In the genomic region with DNA sequence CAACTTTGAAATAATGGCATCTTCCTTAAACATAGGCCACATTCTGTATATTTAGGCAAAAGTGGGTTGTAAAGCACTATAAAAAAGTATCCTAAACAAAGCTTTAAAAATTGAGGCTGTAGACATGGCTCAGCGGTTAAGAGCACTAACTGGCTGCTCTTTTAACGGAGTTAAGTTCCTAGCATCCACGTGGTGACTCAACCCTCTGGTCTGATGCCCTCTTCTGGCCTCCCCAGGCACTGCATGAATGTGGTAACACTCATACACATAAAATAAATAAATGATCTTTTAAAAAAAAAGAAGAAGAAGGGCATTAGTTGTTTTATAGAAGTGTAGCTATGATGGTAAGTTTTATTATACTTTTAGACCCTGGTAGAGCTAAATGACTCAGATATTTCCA, we compare ENCODE assay signal across 8 mouse cellular contexts. TPM values are rescaled to one million over a fixed set of nuclear protein-coding genes. Genes with fewer than 3 reads are reported as not detected.
DNase-seq lines count a peak whose midpoint lies in the region; ATAC-seq and TF ChIP-seq lines count a peak whose summit lies in the region.

No protein-coding gene starts in this region.

- no peak overlapping the region for H3K9ac ChIP-seq in intestine, postnatal 0 days (ENCODE audit: low read depth, low read length)
- H3K9ac ChIP-seq in intestine, embryonic 16.5 days (ENCODE audit: low read depth, low read length), result no peak overlapping the region
- H3K9ac ChIP-seq in embryonic facial prominence, embryonic 11.5 days (replicated peaks; ENCODE audit: low read length), result no peak overlapping the region
- no peak overlapping the region for H3K9ac ChIP-seq in forebrain, embryonic 12.5 days

- peak; percentile 79 for TF ChIP-seq CTCF in intestine, postnatal 0 days (IDR thresholded peaks at IDR 0.05; ENCODE audit: low read depth)

- H3K36me3 ChIP-seq in intestine, postnatal 0 days (ENCODE audit: control insufficient read depth, insufficient read depth), result peaks cover 18% of the 10 kb centered on the region
- peaks cover 4% of the 10 kb centered on the region; the same call in 1 of the 2 replicates for H3K36me3 ChIP-seq in intestine, embryonic 16.5 days (ENCODE audit: control insufficient read depth, insufficient read depth, low read length)
- no peaks in the 10 kb centered on the region; the same call in 1 of the 2 replicates for H3K36me3 ChIP-seq in embryonic facial prominence, embryonic 11.5 days (replicated peaks; ENCODE audit: control insufficient read depth, insufficient read depth, low read depth, low read length)
- H3K36me3 ChIP-seq in forebrain, embryonic 12.5 days (replicated peaks), result peaks cover 10% of the 10 kb centered on the region; the same call in 1 of the 2 replicates

- no peaks in the 10 kb centered on the region for H3K9me3 ChIP-seq in intestine, postnatal 0 days (ENCODE audit: control insufficient read depth)
- no peaks in the 10 kb centered on the region for H3K9me3 ChIP-seq in intestine, embryonic 16.5 days (ENCODE audit: control insufficient read depth, low read length)
- H3K9me3 ChIP-seq in embryonic facial prominence, embryonic 11.5 days (replicated peaks; ENCODE audit: control insufficient read depth, low read length), result no peaks in the 10 kb centered on the region
- H3K9me3 ChIP-seq in forebrain, embryonic 12.5 days, result no peaks in the 10 kb centered on the region

- H3K4me2 ChIP-seq in intestine, postnatal 0 days (replicated peaks; ENCODE audit: low read depth), result no peak overlapping the region
- H3K4me2 ChIP-seq in intestine, embryonic 16.5 days (ENCODE audit: low read depth, low read length), result no peak overlapping the region
- no peak overlapping the region for H3K4me2 ChIP-seq in embryonic facial prominence, embryonic 11.5 days (ENCODE audit: low read depth, low read length)
- no peak overlapping the region for H3K4me2 ChIP-seq in forebrain, embryonic 12.5 days

- peak; percentile 18 for DNase-seq in WW6 (ENCODE audit: low read depth, low spot score)
- peak; percentile 59 for DNase-seq in embryonic facial prominence, embryonic 11.5 days (ENCODE audit: low spot score)
- DNase-seq in left cerebral cortex, postnatal 36 days (ENCODE audit: low spot score in 2 of 2), result peak; percentile 15 to 38
- DNase-seq in retina, postnatal 1 day, result peak; percentile 50

- H3K4me3 ChIP-seq in intestine, postnatal 0 days (ENCODE audit: low read depth, low read length), result no peak overlapping the region
- H3K4me3 ChIP-seq in intestine, embryonic 16.5 days (ENCODE audit: low read length), result no peak overlapping the region
- H3K4me3 ChIP-seq in embryonic facial prominence, embryonic 11.5 days (ENCODE audit: low read depth, low read length), result no peak overlapping the region
- no peak overlapping the region for H3K4me3 ChIP-seq in forebrain, embryonic 12.5 days (replicated peaks)

- no peaks in the 10 kb centered on the region for H3K27me3 ChIP-seq in intestine, postnatal 0 days (replicated peaks; ENCODE audit: control insufficient read depth, insufficient read depth, low read length)
- no peaks in the 10 kb centered on the region for H3K27me3 ChIP-seq in intestine, embryonic 16.5 days (replicated peaks; ENCODE audit: control insufficient read depth, insufficient read depth, low read length)
- no peaks in the 10 kb centered on the region for H3K27me3 ChIP-seq in embryonic facial prominence, embryonic 11.5 days (ENCODE audit: control insufficient read depth, insufficient read depth, low read length)
- no peaks in the 10 kb centered on the region for H3K27me3 ChIP-seq in forebrain, embryonic 12.5 days

- intact Hi-C loops in left cerebral cortex, postnatal 36 days (cut with DNase I), result loop anchor here (10.0 kb wide), 1 partner anchor 112 kb away; no protein-coding TSS in a partner anchor

- no peak overlapping the region for H3K27ac ChIP-seq in intestine, postnatal 0 days (ENCODE audit: low read depth, low read length)
- no peak overlapping the region for H3K27ac ChIP-seq in intestine, embryonic 16.5 days (ENCODE audit: low read length)
- no peak overlapping the region for H3K27ac ChIP-seq in embryonic facial prominence, embryonic 11.5 days (replicated peaks; ENCODE audit: low read depth, low read length)
- H3K27ac ChIP-seq in forebrain, embryonic 12.5 days, result no peak overlapping the region

- 28% methylated on average over 3 of the region's 3 CpGs for WGBS in intestine, postnatal 0 days
- WGBS in intestine, embryonic 16.5 days, result 34% methylated on average over 3 of the region's 3 CpGs
- 41% methylated on average over 3 of the region's 3 CpGs for WGBS in embryonic facial prominence, embryonic 11.5 days
- 35% methylated on average over 3 of the region's 3 CpGs for WGBS in forebrain, embryonic 12.5 days

- no peak for ATAC-seq in intestine, postnatal 0 days
- ATAC-seq in intestine, embryonic 16.5 days, result no peak
- peak; percentile 90 for ATAC-seq in CD4-positive, CD25-positive, alpha-beta regulatory T cell, adult 4 months
- ATAC-seq in embryonic facial prominence, embryonic 11.5 days (replicated peaks; ENCODE audit: insufficient number of reproducible peaks, low FRiP score, low TSS enrichment, low read depth), result no peak
- ATAC-seq in forebrain, embryonic 12.5 days (ENCODE audit: low FRiP score), result no peak

- 0 out of 2 replicates have a peak, but pooled peaks cover 2% of the 10 kb centered on the region for H3K4me1 ChIP-seq in intestine, postnatal 0 days (replicated peaks; ENCODE audit: control insufficient read depth, insufficient read depth, low read length)
- 0 out of 2 replicates have a peak, but pooled peaks cover 2% of the 10 kb centered on the region for H3K4me1 ChIP-seq in intestine, embryonic 16.5 days (ENCODE audit: control insufficient read depth, insufficient read depth, low read length)
- H3K4me1 ChIP-seq in embryonic facial prominence, embryonic 11.5 days (ENCODE audit: control insufficient read depth, insufficient read depth, low read length), result no peaks in the 10 kb centered on the region; the same call in 1 of the 2 replicates
- H3K4me1 ChIP-seq in forebrain, embryonic 12.5 days, result peaks cover 12% of the 10 kb centered on the region

RNA-seq across cellular contexts. Expression of a gene that starts 7.6 kb away (rescaled TPM):
- 16.2 and 17.3 TPM in 2 replicates for polyA plus RNA-seq in intestine, postnatal 0 days (2015; fragmentation: Nextera tagmentation; extraction: Ambion mirVana)
- polyA plus RNA-seq in intestine, embryonic 16.5 days (2015; fragmentation: Nextera tagmentation; extraction: Ambion mirVana), result 29.7 and 30.0 TPM in 2 replicates
- polyA plus RNA-seq in CD4-positive, CD25-positive, alpha-beta regulatory T cell, adult 4 months (2017; shearing (Covaris generic)), result 10 to 100 TPM; 31.8 to 38.8 TPM
- 39.6 and 39.8 TPM in 2 replicates for polyA plus RNA-seq in embryonic facial prominence, embryonic 11.5 days (2014; fragmentation: Nextera tagmentation; extraction: Ambion mirVana)
- 10 to 100 TPM; 30.2 to 33.3 TPM for total RNA-seq in left cerebral cortex, postnatal 36 days (2021)
- polyA plus RNA-seq in forebrain, embryonic 12.5 days (2016; fragmentation: Nextera tagmentation; extraction: Ambion mirVana), result 31.1 and 34.3 TPM in 2 replicates
